Mouse (Mus musculus) heart, embryonic 14.5 days (tissue): ENCODE data around the gene Rho. TPM values are rescaled to one million over a fixed set of nuclear protein-coding genes. Genes with fewer than 3 reads are reported as not detected.

Experiments
- ATAC-seq: fragments of 200-750 bp; cut with Nextera tagmentation; 2 replicates; pipeline ENCODE4 v1.8.0; 2017; ENCODE audit warnings: low read depth, moderate TSS enrichment; ENCODE audit not compliant: insufficient number of reproducible peaks, insufficient read depth, low FRiP score
- H3K27ac ChIP-seq, 2 experiments: fragments of 200-500 bp in 1 of 2; fragments of 300-500 bp in 1 of 2; sonication (generic) in 1 of 2; replicated peaks in 1 of 2; 2 replicates each; pipeline ENCODE4 v1.5.1; 2012 to 2014; ENCODE audit warnings: low read depth in 2 of 2, low read length in 2 of 2, control low read depth in 1 of 2, mild to moderate bottlenecking in 1 of 2, mixed read lengths in 1 of 2; ENCODE audit not compliant: control insufficient read depth in 1 of 2, insufficient read depth in 1 of 2
- H3K27me3 ChIP-seq: fragments of 300-500 bp; sonication (generic); 2 replicates; pipeline ENCODE4 v1.6.1; 2014; ENCODE audit warnings: mild to moderate bottlenecking, low read length, control low read depth; ENCODE audit not compliant: control insufficient read depth, insufficient read depth
- H3K36me3 ChIP-seq: fragments of 300-500 bp; sonication (generic); 2 replicates; pipeline ENCODE4 v1.6.1; 2014; ENCODE audit warnings: mild to moderate bottlenecking, control low read depth, low read length, mixed read lengths; ENCODE audit not compliant: control insufficient read depth, insufficient read depth
- H3K4me1 ChIP-seq, 2 experiments: fragments of 200-500 bp in 1 of 2; fragments of 300-500 bp in 1 of 2; sonication (generic) in 1 of 2; 2 replicates each; pipeline ENCODE4 v1.6.1; 2012 to 2014; ENCODE audit warnings: low read length in 2 of 2, control low read depth in 1 of 2, mixed read lengths in 1 of 2; ENCODE audit not compliant: control insufficient read depth in 2 of 2, insufficient read depth in 2 of 2
- H3K4me2 ChIP-seq: fragments of 300-500 bp; sonication (generic); 2 replicates; pipeline ENCODE4 v1.6.1; 2014; ENCODE audit warnings: mild to moderate bottlenecking, low read length
- H3K4me3 ChIP-seq, 2 experiments: fragments of 200-500 bp in 1 of 2; fragments of 300-500 bp in 1 of 2; sonication (generic) in 1 of 2; 2 replicates each; pipeline ENCODE4 v1.5.1; 2012 to 2014; ENCODE audit warnings: low read length in 2 of 2, mild to moderate bottlenecking in 2 of 2, control low read depth in 1 of 2, low read depth in 1 of 2, moderate library complexity in 1 of 2; ENCODE audit not compliant: control insufficient read depth in 1 of 2, insufficient read depth in 1 of 2
- H3K9ac ChIP-seq: fragments of 300-500 bp; sonication (generic); 2 replicates; pipeline ENCODE4 v1.6.1; 2014; ENCODE audit warnings: mild to moderate bottlenecking, low read length
- H3K9me3 ChIP-seq: fragments of 300-500 bp; sonication (generic); 2 replicates; pipeline ENCODE4 v1.6.1; 2016; ENCODE audit warnings: low read length, control low read depth; ENCODE audit not compliant: control insufficient read depth
- WGBS: fragments of 180-500 bp; shearing (Covaris S2); extraction: QIAGEN DNeasy Blood & Tissue Kit; methylation state at CpG from one replicate; pipeline ENCODE4 v1.1.7; 2014; 5-methylcytosine and 5-hydroxymethylcytosine counted together
- polyA plus RNA-seq: library from polyadenylated mRNA; unstranded; fragments of >200 nt; fragmentation: Nextera tagmentation; extraction: Ambion mirVana; gene quantifications from 2 replicates; pipeline ENCODE4 v1.2.1, GENCODE M21; 2014

The Rho gene
- polyA plus RNA-seq, 1 experiment from 2014 or later: not detected

GRCm38 (mm10) chr6:115941128-115941527, 9.6 kb downstream of the Rho start:
- Histone ChIP-seq H3K27me3 (no peaks in the 10 kb centered on the region), H3K4me1 (peaks cover 18 to 20% of the 10 kb centered on the region in 2 experiments), H3K9ac (no peak overlapping the region), H3K27ac (no peak overlapping the region), H3K4me2 (no peak overlapping the region), H3K4me3 (no peak overlapping the region), H3K9me3 (peaks cover 6% of the 10 kb centered on the region; the same call in 1 of the 2 replicates), H3K36me3 (no peaks in the 10 kb centered on the region)
- no peak for ATAC-seq
- WGBS: under 1% methylated on average over 7 of the region's 12 CpGs

GRCm38 (mm10) chr6:115943498-115944427, 12.2 kb downstream of the Rho start:
- H3K4me2 ChIP-seq: no peak overlapping the region
- ATAC-seq: no peak
- H3K4me1 ChIP-seq: peaks cover 27 to 29% of the 10 kb centered on the region in 2 experiments
- no peak overlapping the region for H3K4me3 ChIP-seq
- 45% methylated on average over 9 of the region's 9 CpGs for WGBS
- no peaks in the 10 kb centered on the region for H3K27me3 ChIP-seq
- H3K9me3 ChIP-seq: no peaks in the 10 kb centered on the region
- no peak overlapping the region for H3K9ac ChIP-seq
- H3K36me3 ChIP-seq: no peaks in the 10 kb centered on the region
- no peak overlapping the region for H3K27ac ChIP-seq

- H3K9ac ChIP-seq: no peak within 1 kb of the TSS
- no peak within 1 kb of the TSS for H3K4me2 ChIP-seq
- 87% methylated on average over 5 of the region's 5 CpGs for WGBS
- H3K27ac ChIP-seq: no peak within 1 kb of the TSS
- H3K9me3 ChIP-seq: no peaks in the 10 kb centered on the region
- no peak within 1 kb of the TSS for H3K4me3 ChIP-seq
- H3K36me3 ChIP-seq: no peaks in the 10 kb centered on the region
- no peaks in the 10 kb centered on the region for H3K27me3 ChIP-seq
- H3K4me1 ChIP-seq: peaks cover 27 to 29% of the 10 kb centered on the region in 2 experiments
- no peak for ATAC-seq
These were observed 13.1 kb downstream of the Rho start, which contains the start of gene H1foo for GRCm38 (mm10) chr6:115944638-115945037. H1foo (plus strand) TSS chr6:115944938.

- Histone ChIP-seq H3K4me2 (no peak overlapping the region), H3K27ac (no peak overlapping the region), H3K36me3 (no peaks in the 10 kb centered on the region), H3K9ac (no peak overlapping the region), H3K27me3 (no peaks in the 10 kb centered on the region), H3K4me3 (no peak overlapping the region), H3K9me3 (no peaks in the 10 kb centered on the region), H3K4me1 (peaks cover 27% of the 10 kb centered on the region in 2 experiments)
- ATAC-seq: no peak
- 67% methylated on average over 8 of the region's 8 CpGs for WGBS
These were observed 14.1 kb downstream of the Rho start for GRCm38 (mm10) chr6:115945633-115946032.

GRCm38 (mm10) chr6:115946389-115946788, 14.8 kb downstream of the Rho start:
- peak; percentile 49 for ATAC-seq
- no peak overlapping the region for H3K9ac ChIP-seq
- WGBS: 6% methylated on average over 6 of the region's 6 CpGs
- H3K4me3 ChIP-seq: no peak overlapping the region
- no peaks in the 10 kb centered on the region for H3K9me3 ChIP-seq
- H3K4me2 ChIP-seq: no peak overlapping the region
- H3K27me3 ChIP-seq: no peaks in the 10 kb centered on the region
- H3K36me3 ChIP-seq: no peaks in the 10 kb centered on the region
- H3K4me1 ChIP-seq: peaks cover 20 to 27% of the 10 kb centered on the region in 2 experiments
- H3K27ac ChIP-seq: peak overlapping the region; percentile 3 to 24; a peak in 2 of 4 replicates

- WGBS: 74% methylated on average over 9 of the region's 9 CpGs
- no peak overlapping the region for H3K27ac ChIP-seq
- no peak for ATAC-seq
- H3K9me3 ChIP-seq: no peaks in the 10 kb centered on the region
- peaks cover 26% of the 10 kb centered on the region for H3K36me3 ChIP-seq
- peaks cover 30 to 38% of the 10 kb centered on the region in 2 experiments for H3K4me1 ChIP-seq
- no peak overlapping the region for H3K9ac ChIP-seq
- no peak overlapping the region for H3K4me3 ChIP-seq
- H3K4me2 ChIP-seq: no peak overlapping the region
- no peaks in the 10 kb centered on the region for H3K27me3 ChIP-seq
These were observed 23.0 kb downstream of the Rho start for GRCm38 (mm10) chr6:115954506-115955074.

GRCm38 (mm10) chr6:115955169-115955568, 23.6 kb downstream of the Rho start:
- Histone ChIP-seq H3K4me2 (no peak overlapping the region), H3K4me1 (peaks cover 32 to 41% of the 10 kb centered on the region in 2 experiments), H3K27ac (no peak overlapping the region), H3K9me3 (no peaks in the 10 kb centered on the region), H3K27me3 (no peaks in the 10 kb centered on the region), H3K36me3 (peaks cover 31% of the 10 kb centered on the region), H3K9ac (no peak overlapping the region), H3K4me3 (no peak overlapping the region)
- no peak for ATAC-seq
- 95% methylated on average over 4 of the region's 4 CpGs for WGBS
